Mouse (Mus musculus) erythroblast, embryonic 14.5 days (primary cell): ENCODE results near the gene Aldh4a1.

ENCODE experiments used
- GATA1 ChIP-seq: IDR thresholded peaks from 2 replicates; pipeline ENCODE4 v1.6.1; 2012; ENCODE audit warnings: low read length, inconsistent platforms, mixed read lengths
- TAL1 ChIP-seq: IDR thresholded peaks from 3 replicates; pipeline ENCODE4 v1.6.1; 2012; ENCODE audit warnings: low read length, inconsistent platforms, mixed read lengths

DNA sequence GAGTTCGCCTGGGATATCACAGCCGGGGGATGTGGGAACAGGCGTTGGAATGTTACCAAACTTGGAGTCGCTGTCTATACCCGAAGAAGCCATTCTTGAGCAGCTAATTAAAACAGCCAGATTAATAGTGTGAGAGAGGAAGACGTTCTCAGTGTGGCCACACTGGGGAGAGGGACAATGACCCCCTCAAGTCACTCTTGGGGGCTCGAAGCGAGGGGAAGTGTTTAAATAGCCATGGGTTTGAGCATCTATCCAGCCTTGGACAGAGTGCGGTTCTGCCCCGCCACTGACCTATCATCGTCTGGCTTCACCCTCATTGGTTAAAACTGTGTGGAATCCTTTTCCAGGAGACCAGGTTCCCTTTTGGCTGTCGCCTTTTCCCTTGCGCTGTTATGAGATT is 24.3 kb upstream of the Aldh4a1 start:
- TF ChIP-seq TAL1, result no peak
- no peak for TF ChIP-seq GATA1
